Mouse (Mus musculus) CH12.LX (cell line): ENCODE measurements around the gene Trmt61a.

Source experiments
- CTCF ChIP-seq, 2 experiments: IDR thresholded peaks in 1 of 2; conservative IDR thresholded peaks in 1 of 2; 2 replicates each; pipeline ENCODE4 v1.5.1; 2011 to 2012; ENCODE audit warnings: low read depth in 2 of 2, low read length in 2 of 2, improper control_type of control experiment in 1 of 2, inconsistent platforms in 1 of 2, mild to moderate bottlenecking in 1 of 2, moderate library complexity in 1 of 2
- E2F4 ChIP-seq: IDR thresholded peaks from 2 replicates; pipeline ENCODE4 v1.6.1; 2011; ENCODE audit warnings: low read depth, low read length, improper control_type of control experiment; ENCODE audit not compliant: insufficient replicate concordance
- EP300 ChIP-seq: IDR thresholded peaks from 2 replicates; pipeline ENCODE4 v1.6.1; 2011; ENCODE audit warnings: low read length, improper control_type of control experiment
- ETS1 ChIP-seq: conservative IDR thresholded peaks from 2 replicates; pipeline ENCODE4 v1.6.1; 2012; ENCODE audit warnings: low read depth, mild to moderate bottlenecking, inconsistent platforms, low read length, improper control_type of control experiment, moderate library complexity
- IRF4 ChIP-seq: IDR thresholded peaks from 2 replicates; pipeline ENCODE4 v1.6.1; 2014; ENCODE audit warnings: low read depth, mild to moderate bottlenecking, inconsistent platforms, low read length, improper control_type of control experiment
- JUN ChIP-seq: IDR thresholded peaks from 2 replicates; pipeline ENCODE4 v1.6.1; 2011; ENCODE audit warnings: low read depth, mild to moderate bottlenecking, low read length, improper control_type of control experiment, moderate library complexity; ENCODE audit not compliant: insufficient read depth
- JUND ChIP-seq: conservative IDR thresholded peaks from 2 replicates; pipeline ENCODE4 v1.6.1; 2011; ENCODE audit warnings: low read depth, low read length, improper control_type of control experiment
- KAT2A ChIP-seq: IDR thresholded peaks from 2 replicates; pipeline ENCODE4 v1.6.1; 2012; ENCODE audit warnings: low read length, improper control_type of control experiment, inconsistent platforms; ENCODE audit not compliant: insufficient replicate concordance
- MAFK ChIP-seq: IDR thresholded peaks from 2 replicates; pipeline ENCODE4 v1.6.1; 2011; ENCODE audit warnings: low read length, improper control_type of control experiment; ENCODE audit not compliant: insufficient replicate concordance
- MAX ChIP-seq: IDR thresholded peaks from 2 replicates; pipeline ENCODE4 v1.6.1; 2011; ENCODE audit warnings: low read length, improper control_type of control experiment
- NRF1 ChIP-seq: IDR thresholded peaks from 2 replicates; pipeline ENCODE4 v1.6.1; 2014; ENCODE audit warnings: low read depth, mild to moderate bottlenecking, inconsistent platforms, low read length, improper control_type of control experiment, moderate library complexity
- POLR2A ChIP-seq: IDR thresholded peaks from 2 replicates; pipeline ENCODE4 v1.6.1; 2011; ENCODE audit warnings: low read depth, mild to moderate bottlenecking, improper control_type of control experiment, low read length
- USF1 ChIP-seq: IDR thresholded peaks from 2 replicates; pipeline ENCODE4 v1.6.1; 2014; ENCODE audit warnings: low read depth, mild to moderate bottlenecking, inconsistent platforms, low read length, improper control_type of control experiment
- ZKSCAN1 ChIP-seq: IDR thresholded peaks from 2 replicates; pipeline ENCODE4 v1.6.1; 2012; ENCODE audit warnings: low read depth, inconsistent platforms, low read length, improper control_type of control experiment, borderline replicate concordance

DNA sequence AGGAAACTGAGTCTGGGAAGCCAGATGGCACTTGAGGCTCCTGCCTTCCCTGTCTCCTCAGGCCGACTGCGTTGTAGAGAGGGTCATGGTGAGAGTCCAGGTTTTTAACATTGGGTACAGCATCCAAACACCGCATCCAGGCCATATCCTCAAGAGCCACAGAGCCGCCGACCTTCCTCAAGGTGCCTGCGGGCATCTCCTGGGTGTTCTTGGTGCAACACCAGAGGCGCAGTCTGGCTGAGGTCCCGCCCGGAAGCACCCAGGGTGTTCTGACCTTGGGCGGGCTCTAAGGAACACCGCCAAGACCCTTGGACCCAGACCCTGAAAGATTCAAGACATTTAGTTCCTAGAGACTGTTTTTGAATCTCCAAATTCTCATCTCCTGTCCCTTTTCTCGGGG, 5.3 kb upstream of the Trmt61a start:
- TF ChIP-seq NRF1 (no peak), EP300 (no peak), POLR2A (no peak), CTCF (conservative IDR thresholded peaks at IDR 0.05 in 1 of 2, IDR thresholded peaks at IDR 0.05 in 1 of 2; ENCODE audit: low read depth in 2 of 2, low read length in 2 of 2) (no peak), KAT2A (no peak), IRF4 (no peak), MAFK (no peak), MAX (no peak), USF1 (no peak), ETS1 (no peak), E2F4 (no peak), ZKSCAN1 (no peak), JUN (no peak), JUND (no peak)
